Mouse (Mus musculus): ENCODE measurements around the gene Npcd.

DNA sequence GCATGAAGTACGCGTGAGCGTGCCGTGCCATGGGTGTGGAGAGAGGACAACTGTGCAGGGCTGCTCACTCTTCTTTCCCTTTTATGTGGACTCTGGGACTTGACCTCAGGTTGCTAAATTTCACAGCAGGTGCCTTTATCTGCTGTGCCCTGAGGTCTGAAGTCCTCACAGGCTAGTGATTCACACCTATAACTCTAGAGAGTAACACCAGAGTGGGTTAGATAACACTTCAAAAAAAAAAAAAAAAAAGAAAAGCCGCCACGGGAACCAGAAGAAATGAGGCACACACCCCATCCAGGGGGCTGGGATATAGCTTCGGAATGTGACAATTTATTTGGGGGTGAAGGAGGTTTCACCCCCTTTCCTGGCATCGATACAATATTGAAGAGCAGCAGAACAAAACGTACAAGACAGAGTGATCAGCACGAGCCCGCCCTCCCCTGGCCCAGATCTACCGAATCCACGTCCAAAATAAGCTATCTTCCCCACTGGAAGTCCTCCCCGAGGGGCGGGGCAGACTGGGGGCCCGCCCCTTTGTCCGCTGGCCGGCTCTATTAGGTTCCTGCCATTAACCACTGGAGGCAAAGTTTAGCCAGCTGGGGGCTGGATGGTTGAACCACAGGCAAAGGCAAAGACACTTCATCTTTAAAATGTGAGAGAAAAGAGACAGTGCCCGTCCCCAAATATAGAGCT lies 10.3 kb downstream of the Npcd start:
- TF ChIP-seq POLR2A (IDR thresholded peaks at IDR 0.05; ENCODE audit: control insufficient read depth, low read depth, low read length) (no peak), CTCF (IDR thresholded peaks at IDR 0.05; ENCODE audit: control insufficient read depth, insufficient read depth, insufficient replicate concordance, low read depth, low read length) (no peak)
